Mouse (Mus musculus): ENCODE data around the gene Hnrnph3. TPM values are rescaled to one million over a fixed set of nuclear protein-coding genes. Genes with fewer than 3 reads are reported as not detected.

Hnrnph3 gene
- polyA plus RNA-seq, 1 experiment, result 68.4 TPM

- Histone ChIP-seq H3K27ac (ENCODE audit: insufficient read depth, low read length) (no peak overlapping the region), H3K4me1 (ENCODE audit: control insufficient read depth, insufficient read depth, low read length) (no peaks in the 10 kb centered on the region), H3K4me3 (ENCODE audit: insufficient read depth, low read length) (no peak overlapping the region)
- TF ChIP-seq POLR2A (IDR thresholded peaks at IDR 0.05; ENCODE audit: low read depth, low read length) (no peak), CTCF (IDR thresholded peaks at IDR 0.05; ENCODE audit: borderline replicate concordance, insufficient read depth, low read length) (no peak)
Measured at GRCm38 (mm10) chr10:63004556-63004955, 19.5 kb downstream of the Hnrnph3 start.

- Histone ChIP-seq H3K4me1 (ENCODE audit: control insufficient read depth, insufficient read depth, low read length) (no peaks in the 10 kb centered on the region), H3K4me3 (ENCODE audit: insufficient read depth, low read length) (no peak overlapping the region), H3K27ac (ENCODE audit: insufficient read depth, low read length) (no peak overlapping the region)
- TF ChIP-seq POLR2A (IDR thresholded peaks at IDR 0.05; ENCODE audit: low read depth, low read length), result no peak
- TF ChIP-seq CTCF (IDR thresholded peaks at IDR 0.05; ENCODE audit: borderline replicate concordance, insufficient read depth, low read length), result no peak
Measured at GRCm38 (mm10) chr10:63003252-63003651, 20.8 kb downstream of the Hnrnph3 start.

GRCm38 (mm10) chr10:63000584-63000983 lies 23.4 kb downstream of the Hnrnph3 start:
- TF ChIP-seq CTCF (IDR thresholded peaks at IDR 0.05; ENCODE audit: borderline replicate concordance, insufficient read depth, low read length) (no peak), POLR2A (IDR thresholded peaks at IDR 0.05; ENCODE audit: low read depth, low read length) (no peak)
- H3K4me3 ChIP-seq (ENCODE audit: insufficient read depth, low read length), result no peak overlapping the region
- H3K27ac ChIP-seq (ENCODE audit: insufficient read depth, low read length), result no peak overlapping the region
- H3K4me1 ChIP-seq (ENCODE audit: control insufficient read depth, insufficient read depth, low read length), result no peaks in the 10 kb centered on the region

GRCm38 (mm10) chr10:62993991-62994390 lies 30.0 kb downstream of the Hnrnph3 start:
- no peak overlapping the region for H3K4me3 ChIP-seq (ENCODE audit: insufficient read depth, low read length)
- TF ChIP-seq CTCF (IDR thresholded peaks at IDR 0.05; ENCODE audit: borderline replicate concordance, insufficient read depth, low read length) (no peak), POLR2A (IDR thresholded peaks at IDR 0.05; ENCODE audit: low read depth, low read length) (no peak)
- no peaks in the 10 kb centered on the region for H3K4me1 ChIP-seq (ENCODE audit: control insufficient read depth, insufficient read depth, low read length)
- H3K27ac ChIP-seq (ENCODE audit: insufficient read depth, low read length), result no peak overlapping the region

- H3K4me1 ChIP-seq (ENCODE audit: control insufficient read depth, insufficient read depth, low read length), result no peaks in the 10 kb centered on the region
- H3K4me3 ChIP-seq (ENCODE audit: insufficient read depth, low read length), result no peak overlapping the region
- TF ChIP-seq CTCF (IDR thresholded peaks at IDR 0.05; ENCODE audit: borderline replicate concordance, insufficient read depth, low read length) (no peak), POLR2A (IDR thresholded peaks at IDR 0.05; ENCODE audit: low read depth, low read length) (no peak)
- H3K27ac ChIP-seq (ENCODE audit: insufficient read depth, low read length), result no peak overlapping the region
Measured at GRCm38 (mm10) chr10:62990636-62991035, 33.4 kb downstream of the Hnrnph3 start.

- no peak for TF ChIP-seq CTCF (IDR thresholded peaks at IDR 0.05; ENCODE audit: borderline replicate concordance, insufficient read depth, low read length)
- TF ChIP-seq POLR2A (IDR thresholded peaks at IDR 0.05; ENCODE audit: low read depth, low read length), result no peak
- no peak overlapping the region for H3K27ac ChIP-seq (ENCODE audit: insufficient read depth, low read length)
- H3K4me1 ChIP-seq (ENCODE audit: control insufficient read depth, insufficient read depth, low read length), result no peaks in the 10 kb centered on the region
- no peak overlapping the region for H3K4me3 ChIP-seq (ENCODE audit: insufficient read depth, low read length)
Measured at GRCm38 (mm10) chr10:62987341-62987740, 36.7 kb downstream of the Hnrnph3 start.

- no peak overlapping the region for H3K4me3 ChIP-seq (ENCODE audit: insufficient read depth, low read length)
- TF ChIP-seq POLR2A (IDR thresholded peaks at IDR 0.05; ENCODE audit: low read depth, low read length) (no peak), CTCF (IDR thresholded peaks at IDR 0.05; ENCODE audit: borderline replicate concordance, insufficient read depth, low read length) (no peak)
- H3K27ac ChIP-seq (ENCODE audit: insufficient read depth, low read length), result no peak overlapping the region
- 0 out of 2 replicates have a peak, but pooled peaks cover 2% of the 10 kb centered on the region for H3K4me1 ChIP-seq (ENCODE audit: control insufficient read depth, insufficient read depth, low read length)
Measured at GRCm38 (mm10) chr10:62984495-62984894, 39.5 kb downstream of the Hnrnph3 start.

- H3K27ac ChIP-seq (ENCODE audit: insufficient read depth, low read length), result no peak overlapping the region
- TF ChIP-seq POLR2A (IDR thresholded peaks at IDR 0.05; ENCODE audit: low read depth, low read length) (no peak), CTCF (IDR thresholded peaks at IDR 0.05; ENCODE audit: borderline replicate concordance, insufficient read depth, low read length) (no peak)
- H3K4me3 ChIP-seq (ENCODE audit: insufficient read depth, low read length), result no peak overlapping the region
- H3K4me1 ChIP-seq (ENCODE audit: control insufficient read depth, insufficient read depth, low read length), result 0 out of 2 replicates have a peak, but pooled peaks cover 2% of the 10 kb centered on the region
Measured at GRCm38 (mm10) chr10:62984072-62984471, 39.9 kb downstream of the Hnrnph3 start.

- peak; percentile 76 for TF ChIP-seq POLR2A (IDR thresholded peaks at IDR 0.05; ENCODE audit: low read depth, low read length)
- TF ChIP-seq CTCF (IDR thresholded peaks at IDR 0.05; ENCODE audit: borderline replicate concordance, insufficient read depth, low read length), result peak; percentile 47
- Histone ChIP-seq H3K27ac (ENCODE audit: insufficient read depth, low read length) (no peak within 1 kb of the TSS), H3K4me3 (ENCODE audit: insufficient read depth, low read length) (peak within 1 kb of the TSS; percentile 83), H3K4me1 (ENCODE audit: control insufficient read depth, insufficient read depth, low read length) (0 out of 2 replicates have a peak, but pooled peaks cover 2% of the 10 kb centered on the region)
Measured at GRCm38 (mm10) chr10:62980039-62980954, 43.7 kb downstream of the Hnrnph3 start, which contains the start of gene Rufy2. TSS of gene Rufy2 (plus strand) at chr10:62980223.

- Histone ChIP-seq H3K4me3 (ENCODE audit: insufficient read depth, low read length) (peak overlapping the region; percentile 41), H3K27ac (ENCODE audit: insufficient read depth, low read length) (no peak overlapping the region), H3K4me1 (ENCODE audit: control insufficient read depth, insufficient read depth, low read length) (0 out of 2 replicates have a peak, but pooled peaks cover 2% of the 10 kb centered on the region)
- TF ChIP-seq CTCF (IDR thresholded peaks at IDR 0.05; ENCODE audit: borderline replicate concordance, insufficient read depth, low read length) (no peak), POLR2A (IDR thresholded peaks at IDR 0.05; ENCODE audit: low read depth, low read length) (no peak)
Measured at GRCm38 (mm10) chr10:62979667-62980038, 44.4 kb downstream of the Hnrnph3 start.

Data from embryonic fibroblast, embryonic 13.5 days (primary cell).